25 mouse cellular contexts compared by ENCODE assay signal in the genomic region with DNA sequence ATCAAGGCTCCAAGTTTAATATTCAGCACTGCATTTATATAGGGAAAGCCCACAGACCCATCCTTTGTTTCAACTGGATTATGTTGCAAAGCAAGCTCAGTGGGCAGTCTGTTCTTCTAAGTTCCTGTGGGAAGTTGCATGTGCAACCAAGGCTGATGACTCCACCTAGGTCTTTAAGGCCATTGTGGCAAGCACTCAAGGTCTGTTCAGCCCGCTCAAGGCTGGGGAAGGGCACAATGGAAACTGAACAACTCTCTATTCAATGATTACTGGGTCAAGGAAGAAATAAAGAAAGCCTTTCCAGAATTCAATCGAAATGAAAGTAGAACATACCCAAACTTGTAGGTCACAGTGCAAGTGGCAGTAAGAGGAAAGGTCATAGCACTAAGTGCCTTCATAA. TPM values are rescaled to one million over a fixed set of nuclear protein-coding genes. Genes with fewer than 3 reads are reported as not detected.
DNase-seq lines count a peak whose midpoint lies in the region; ATAC-seq and TF ChIP-seq lines count a peak whose summit lies in the region.
"Had no signal": no experiment of that assay in that cellular context is flagged by ENCODE, and none has a peak within 500 bp of the region (broad histone marks: within the 10 kb centered on the region; RNA-seq: fewer than 3 reads in every experiment).

No protein-coding gene starts in this region.

- H3K9me3 ChIP-seq in stomach, postnatal 0 days (ENCODE audit: control insufficient read depth, low read length) = no peaks in the 10 kb centered on the region
- H3K9me3 ChIP-seq: embryonic facial prominence, embryonic 10.5 days; forebrain, embryonic 13.5 days; heart, embryonic 13.5 days; hindbrain, embryonic 12.5 days had no signal

- H3K4me2 ChIP-seq in stomach, postnatal 0 days (replicated peaks; ENCODE audit: low read depth) = no peak overlapping the region
- H3K4me2 ChIP-seq: forebrain, embryonic 13.5 days; heart, embryonic 13.5 days; hindbrain, embryonic 12.5 days had no signal

- ATAC-seq in stomach, postnatal 0 days (ENCODE audit: low FRiP score, low TSS enrichment) = no peak
- ATAC-seq: forebrain, embryonic 13.5 days; forebrain, postnatal 0 days; hindbrain, embryonic 16.5 days; inflammation-experienced regulatory T-cells, adult 6 months; intestine, postnatal 0 days had no signal

- WGBS in stomach, postnatal 0 days = 72% methylated on average over 2 of the region's 2 CpGs

- no peak for TF ChIP-seq CTCF in stomach, postnatal 0 days (IDR thresholded peaks at IDR 0.05; ENCODE audit: low read depth)

- no peaks in the 10 kb centered on the region for H3K36me3 ChIP-seq in stomach, postnatal 0 days (ENCODE audit: control insufficient read depth, insufficient read depth, low read length)
- H3K36me3 ChIP-seq: embryonic facial prominence, embryonic 10.5 days; heart, embryonic 13.5 days; hindbrain, embryonic 12.5 days had no signal

- H3K4me3 ChIP-seq in stomach, postnatal 0 days (ENCODE audit: low read depth, low read length) = no peak overlapping the region
- H3K4me3 ChIP-seq: embryonic facial prominence, embryonic 10.5 days; forebrain, embryonic 13.5 days; heart, embryonic 13.5 days; hindbrain, embryonic 12.5 days had no signal

- H3K27ac ChIP-seq in stomach, postnatal 0 days (replicated peaks) = no peak overlapping the region
- H3K27ac ChIP-seq: embryonic facial prominence, embryonic 10.5 days; forebrain, embryonic 13.5 days; heart, embryonic 13.5 days; hindbrain, embryonic 12.5 days had no signal

- no peaks in the 10 kb centered on the region for H3K4me1 ChIP-seq in stomach, postnatal 0 days (replicated peaks; ENCODE audit: control insufficient read depth, insufficient read depth)
- H3K4me1 ChIP-seq: embryonic facial prominence, embryonic 10.5 days; forebrain, embryonic 13.5 days; heart, embryonic 13.5 days; hindbrain, embryonic 12.5 days had no signal

- intact Hi-C loops in gastrocnemius, postnatal 36 days (cut with DNase I) = no loop called here

- H3K9ac ChIP-seq in stomach, postnatal 0 days (ENCODE audit: low read length) = no peak overlapping the region
- H3K9ac ChIP-seq: forebrain, embryonic 13.5 days; forebrain, postnatal 0 days; heart, embryonic 13.5 days; hindbrain, embryonic 12.5 days had no signal

- TF ChIP-seq EP300 in stomach, postnatal 0 days (optimal IDR thresholded peaks at IDR 0.05) = no peak

- no peaks in the 10 kb centered on the region for H3K27me3 ChIP-seq in stomach, postnatal 0 days (ENCODE audit: control insufficient read depth, insufficient read depth, low read length)
- H3K27me3 ChIP-seq: forebrain, embryonic 13.5 days; heart, embryonic 13.5 days; hindbrain, embryonic 12.5 days had no signal

- peak; percentile 60 for DNase-seq in adrenal gland, adult 2 months
- no peak for DNase-seq in adrenal gland, postnatal 4 days (ENCODE audit: low spot score in 2 of 2)
- DNase-seq in WW6 (ENCODE audit: low read depth, low spot score) = peak; percentile 5
- peak; percentile 44 for DNase-seq in adrenal gland, postnatal 14 days
- no peak for DNase-seq in stomach, postnatal 0 days (ENCODE audit: low spot score)
- no peak for DNase-seq in layer of hippocampus, adult 11-12 months (ENCODE audit: low spot score)
- DNase-seq in gastrocnemius, postnatal 36 days = no peak
- DNase-seq: cerebellum, adult 2 months; cerebellum, postnatal 10 days; forebrain, postnatal 0 days; gastrocnemius, postnatal 14 days; heart, postnatal 4 days had no signal

RNA-seq across cellular contexts. Expression of a gene that starts 7.8 kb away (rescaled TPM):
- not detected for total RNA-seq in adrenal gland, adult 2 months (2021)
- polyA plus RNA-seq in adrenal gland, adult 2 months (2012; rRNA removed) = not detected in 2 replicates
- total RNA-seq in adrenal gland, postnatal 4 days (2021) = not detected
- total RNA-seq in adrenal gland, postnatal 14 days (2021) = not detected in 2 replicates
- polyA plus RNA-seq in stomach, postnatal 0 days (2015; fragmentation: Nextera tagmentation; extraction: Ambion mirVana) = not detected in 2 replicates
- not detected for total RNA-seq in gastrocnemius, postnatal 36 days (2021)
- total RNA-seq: forebrain, postnatal 0 days; gastrocnemius, adult 18-20 months; gastrocnemius, postnatal 14 days; granulocyte monocyte progenitor cell, adult 5-6 weeks; heart, adult 8-10 months; heart, postnatal 4 days; MEL had no signal
- polyA plus RNA-seq: C2C12; cerebellum, adult 2 months; embryonic facial prominence, embryonic 10.5 days; forebrain, embryonic 13.5 days; forebrain, postnatal 0 days; heart, embryonic 13.5 days; heart, postnatal 0 days; hindbrain, embryonic 12.5 days; hindbrain, embryonic 16.5 days; inflammation-experienced regulatory T-cells, adult 6 months; intestine, postnatal 0 days had no signal

Comparison
In these comparisons a context has a peak if more than half of its experiments do, and no peak if none do; other contexts are left out.
1. DNase-seq: peak in adrenal gland, adult 2 months (single experiment), WW6 (single experiment) and adrenal gland, postnatal 14 days (single experiment); none in adrenal gland, postnatal 4 days (0 of 2), stomach, postnatal 0 days (single experiment), layer of hippocampus, adult 11-12 months (single experiment) and gastrocnemius, postnatal 36 days (0 of 2).